Mouse (Mus musculus) midbrain, embryonic 14.5 days (tissue): ENCODE data around the gene Crispld2. TPM values are rescaled to one million over a fixed set of nuclear protein-coding genes. Genes with fewer than 3 reads are reported as not detected.

ENCODE experiments used
- ATAC-seq: fragments of 200-750 bp; cut with Nextera tagmentation; 2 replicates; pipeline ENCODE4 v1.8.0; 2017; ENCODE audit warnings: moderate number of reproducible peaks, moderate library complexity; ENCODE audit not compliant: low FRiP score, low TSS enrichment
- DNase-seq: peaks from one replicate; pipeline ENCODE4 v3.0.0-alpha.2; 2015
- H3K27ac ChIP-seq: fragments of 300-500 bp; sonication (generic); replicated peaks from 2 replicates; pipeline ENCODE4 v1.5.1; 2014; ENCODE audit warnings: mild to moderate bottlenecking, low read depth, low read length, moderate library complexity
- H3K27me3 ChIP-seq: fragments of 300-500 bp; sonication (generic); 2 replicates; pipeline ENCODE4 v1.6.1; 2014; ENCODE audit warnings: low read length, control low read depth, mixed read lengths; ENCODE audit not compliant: control insufficient read depth, insufficient read depth
- H3K36me3 ChIP-seq: fragments of 300-500 bp; sonication (generic); 2 replicates; pipeline ENCODE4 v1.6.1; 2014; ENCODE audit warnings: low read length, control low read depth; ENCODE audit not compliant: control insufficient read depth, insufficient read depth
- H3K4me1 ChIP-seq: fragments of 300-500 bp; sonication (generic); 2 replicates; pipeline ENCODE4 v1.6.1; 2014; ENCODE audit warnings: mild to moderate bottlenecking, antibody characterized with exemption, low read length, control low read depth; ENCODE audit not compliant: control insufficient read depth, insufficient read depth
- H3K4me2 ChIP-seq: fragments of 300-500 bp; sonication (generic); 2 replicates; pipeline ENCODE4 v1.6.1; 2014; ENCODE audit warnings: mild to moderate bottlenecking, low read length, moderate library complexity
- H3K4me3 ChIP-seq: fragments of 300-500 bp; sonication (generic); replicated peaks from 2 replicates; pipeline ENCODE4 v1.5.1; 2014; ENCODE audit warnings: low read depth, low read length
- H3K9ac ChIP-seq: fragments of 300-500 bp; sonication (generic); replicated peaks from 2 replicates; pipeline ENCODE4 v1.6.1; 2014; ENCODE audit warnings: mild to moderate bottlenecking, low read length, moderate library complexity
- H3K9me3 ChIP-seq: fragments of 300-500 bp; sonication (generic); 2 replicates; pipeline ENCODE4 v1.6.1; 2016; ENCODE audit warnings: low read length, control low read depth, mixed read lengths; ENCODE audit not compliant: control insufficient read depth
- WGBS: fragments of 180-500 bp; shearing (Covaris S2); extraction: QIAGEN DNeasy Blood & Tissue Kit; methylation state at CpG from one replicate; pipeline ENCODE4 v1.1.7; 2014; 5-methylcytosine and 5-hydroxymethylcytosine counted together
- polyA plus RNA-seq: library from polyadenylated mRNA; unstranded; fragments of >200 nt; fragmentation: Nextera tagmentation; extraction: Ambion mirVana; gene quantifications from 2 replicates; pipeline ENCODE4 v1.2.1, GENCODE M21; 2014

The Crispld2 gene
- polyA plus RNA-seq, 1 experiment from 2014 or later, result 1.1 TPM

GRCm38 (mm10) chr8:120093103-120093502, 100.9 kb downstream of the Crispld2 start:
- no peak overlapping the region for H3K4me2 ChIP-seq
- DNase-seq, result no peak
- H3K9me3 ChIP-seq, result no peaks in the 10 kb centered on the region
- peaks cover 36% of the 10 kb centered on the region for H3K36me3 ChIP-seq
- WGBS, result 98% methylated on average over 3 of the region's 3 CpGs
- no peak overlapping the region for H3K27ac ChIP-seq
- no peak for ATAC-seq
- no peaks in the 10 kb centered on the region for H3K27me3 ChIP-seq
- H3K4me3 ChIP-seq, result no peak overlapping the region
- no peaks in the 10 kb centered on the region for H3K4me1 ChIP-seq
- H3K9ac ChIP-seq, result no peak overlapping the region

- DNase-seq (no peak), ATAC-seq (no peak)
- peaks cover 29% of the 10 kb centered on the region for H3K36me3 ChIP-seq
- no peak overlapping the region for H3K27ac ChIP-seq
- H3K9me3 ChIP-seq, result no peaks in the 10 kb centered on the region
- WGBS, result 85% methylated on average over 10 of the region's 10 CpGs
- H3K4me3 ChIP-seq, result no peak overlapping the region
- H3K4me1 ChIP-seq, result peaks cover 2% of the 10 kb centered on the region; the same call in 1 of the 2 replicates
- no peak overlapping the region for H3K9ac ChIP-seq
- H3K27me3 ChIP-seq, result no peaks in the 10 kb centered on the region
- H3K4me2 ChIP-seq, result no peak overlapping the region
These were observed 102.6 kb downstream of the Crispld2 start for GRCm38 (mm10) chr8:120094801-120095200.

DNA sequence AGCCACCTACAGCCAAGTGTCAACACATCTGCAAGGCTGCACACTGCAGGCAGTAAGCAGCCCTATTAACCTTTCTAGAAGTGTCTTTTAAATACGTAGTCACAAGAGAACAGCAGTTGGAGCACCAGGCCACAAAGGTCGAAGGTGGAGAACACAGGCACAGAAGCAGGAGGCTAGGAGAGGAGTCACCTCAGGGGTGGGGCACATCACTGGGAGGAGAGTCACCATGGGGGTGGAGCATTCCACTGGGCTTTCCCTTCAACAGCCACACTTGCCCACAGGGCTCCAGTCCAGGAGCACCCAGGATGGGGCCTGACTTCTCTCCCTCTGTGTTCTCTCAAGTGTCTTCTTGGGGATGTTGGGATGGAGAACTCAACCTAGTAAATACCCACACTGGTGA, 104.2 kb downstream of the Crispld2 start:
- H3K27me3 ChIP-seq, result no peaks in the 10 kb centered on the region
- no peak overlapping the region for H3K9ac ChIP-seq
- no peaks in the 10 kb centered on the region for H3K9me3 ChIP-seq
- H3K4me3 ChIP-seq, result no peak overlapping the region
- no peak overlapping the region for H3K27ac ChIP-seq
- peaks cover 15% of the 10 kb centered on the region for H3K36me3 ChIP-seq
- H3K4me2 ChIP-seq, result no peak overlapping the region
- ATAC-seq (no peak), DNase-seq (no peak)
- peaks cover 10% of the 10 kb centered on the region for H3K4me1 ChIP-seq
- 81% methylated on average over 2 of the region's 2 CpGs for WGBS

DNA sequence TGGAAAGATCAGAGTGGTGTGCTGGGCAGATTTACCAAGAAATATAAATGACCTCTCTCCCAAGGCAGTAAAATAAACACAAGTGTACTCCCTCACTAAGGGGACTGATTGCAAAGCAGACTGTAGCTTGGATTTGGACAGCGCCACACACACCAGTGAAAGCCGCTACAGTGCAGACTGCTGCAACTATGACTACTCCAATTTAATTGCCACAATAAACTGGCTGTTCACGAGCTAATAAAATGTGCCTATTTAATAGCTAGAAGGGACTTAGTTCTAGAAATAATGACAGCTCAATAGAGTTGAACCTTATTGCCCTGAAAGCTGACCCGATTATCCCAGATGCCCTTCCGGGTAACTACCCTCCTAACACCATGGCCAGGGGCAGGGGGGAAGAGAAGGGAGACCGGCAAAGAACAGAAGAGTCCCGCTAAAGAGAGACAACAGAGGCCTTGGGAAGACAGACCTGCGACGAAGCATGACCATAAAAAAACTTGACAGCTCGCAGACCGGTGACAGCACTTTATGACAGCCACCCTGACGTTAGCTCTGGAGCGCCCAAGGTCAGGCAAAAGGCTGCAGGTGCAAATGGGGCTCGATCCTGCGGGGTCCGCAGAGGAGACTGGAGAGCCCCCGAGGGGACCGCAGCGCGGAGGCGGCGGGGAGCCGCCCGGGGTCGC, 108.3 kb downstream of the Crispld2 start:
- ATAC-seq, result no peak

DNA sequence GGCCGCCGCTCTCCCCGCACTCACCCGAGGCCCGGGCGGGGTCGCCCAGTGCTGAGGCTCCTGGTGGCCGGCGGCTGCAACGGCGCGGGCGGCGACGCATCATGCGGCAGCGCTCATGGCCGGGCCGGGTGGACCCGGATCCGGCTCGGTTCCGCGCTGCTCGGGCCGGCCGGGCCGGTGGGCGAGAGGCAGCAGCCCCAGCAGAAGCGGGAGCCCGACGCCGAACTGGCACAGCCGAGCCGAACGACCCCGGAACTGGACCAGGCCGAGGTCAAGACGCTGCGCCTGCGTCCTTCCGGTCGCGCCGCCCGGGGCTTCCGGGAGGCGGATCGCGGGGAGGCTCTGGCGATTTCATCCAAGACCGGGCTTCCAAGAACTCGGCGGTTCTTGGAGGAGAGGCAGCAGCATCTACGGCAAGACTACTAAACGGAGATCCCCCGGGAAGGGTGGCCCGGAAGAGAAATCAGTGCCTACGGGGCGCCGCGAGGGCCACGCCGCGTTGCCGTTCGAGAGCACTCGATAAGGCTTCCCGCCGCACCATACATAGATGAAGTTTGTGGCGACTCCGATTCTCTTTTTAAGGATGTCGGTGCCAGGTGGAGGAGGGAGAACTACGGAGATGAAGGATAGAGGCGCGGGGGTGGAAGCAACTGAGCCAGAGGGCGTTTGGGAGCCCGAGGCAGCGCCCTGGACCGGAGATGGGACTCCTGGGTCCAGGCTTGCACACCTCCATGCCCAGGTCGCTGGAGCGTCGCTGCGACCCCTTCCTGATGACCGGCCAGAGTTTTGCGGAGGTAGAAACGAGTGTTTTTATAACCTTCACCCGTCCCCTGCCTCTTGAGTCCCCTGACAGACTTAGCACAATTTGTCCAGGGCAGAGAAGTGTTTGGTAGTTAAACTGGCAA, 109.1 kb downstream of the Crispld2 start, which contains the start of gene Zdhhc7:
TSS of gene Zdhhc7 (minus strand) at position 415 of the 905 bp plus-strand sequence.
- DNase-seq (peak; percentile 87), ATAC-seq (peak; percentile 81)
- WGBS, result under 1% methylated on average over 88 of the region's 88 CpGs
- Histone ChIP-seq H3K4me3 (peak within 1 kb of the TSS; percentile 91), H3K4me2 (peak within 1 kb of the TSS; percentile 94), H3K9me3 (no peaks in the 10 kb centered on the region), H3K4me1 (peaks cover 20% of the 10 kb centered on the region), H3K27ac (peak within 1 kb of the TSS; percentile 94), H3K9ac (peak within 1 kb of the TSS; percentile 93), H3K36me3 (no peaks in the 10 kb centered on the region), H3K27me3 (no peaks in the 10 kb centered on the region)

More for the DNA sequence above, 108.3 kb downstream of the Crispld2 start:
- Histone ChIP-seq H3K27me3 (no peaks in the 10 kb centered on the region), H3K4me1 (peaks cover 20% of the 10 kb centered on the region), H3K4me3 (peak overlapping the region; percentile 91), H3K27ac (peak overlapping the region; percentile 94), H3K9me3 (no peaks in the 10 kb centered on the region), H3K9ac (peak overlapping the region; percentile 93), H3K36me3 (no peaks in the 10 kb centered on the region), H3K4me2 (peak overlapping the region; percentile 94)
- DNase-seq, result no peak
- whole genome bisulfite sequencing, result 8% methylated on average over 25 of the region's 25 CpGs

Other genes with a start within 250 kb of the Crispld2 start
- gene Tldc1, start 214.0 kb upstream of the Crispld2 start, polyA plus RNA-seq, result 5.8 and 6.3 TPM in 2 replicates
- gene Cotl1, start 151.9 kb upstream of the Crispld2 start, polyA plus RNA-seq, result 291 and 381 TPM in 2 replicates
- 14.0 and 18.1 TPM in 2 replicates for gene Klhl36, start 130.2 kb upstream of the Crispld2 start, polyA plus RNA-seq
- 94.2 and 106 TPM in 2 replicates for gene Usp10, start 82.1 kb upstream of the Crispld2 start, polyA plus RNA-seq
- gene Gm20388, start 81.6 kb upstream of the Crispld2 start, polyA plus RNA-seq, result 4.1 and 4.7 TPM in 2 replicates
- 22.3 and 26.7 TPM in 2 replicates for gene Zdhhc7, start 109.0 kb downstream of the Crispld2 start, polyA plus RNA-seq
- 35.5 and 38.8 TPM in 2 replicates for gene 6430548M08Rik, start 121.7 kb downstream of the Crispld2 start, polyA plus RNA-seq
- gene Fam92b, start 185.0 kb downstream of the Crispld2 start, polyA plus RNA-seq, result 0.92 and 1.8 TPM in 2 replicates
- gene Gse1, start 236.0 kb downstream of the Crispld2 start, polyA plus RNA-seq, result 28.6 and 29.0 TPM in 2 replicates